Mouse (Mus musculus) lung, adult 18-20 months (tissue): ENCODE data around the gene Vmn2r32.
"Not testable (repeated sequence)": the region's sequence is repeated elsewhere in the genome, so short reads cannot be mapped to it uniquely, and the experiment has no call there.

ENCODE experiments used
- DNase-seq, 2 experiments: peaks; one replicate each; pipeline ENCODE4 v3.0.0; 2022; ENCODE audit warnings: mixed read lengths in 2 of 2

Gene Vmn2r32

DNA sequence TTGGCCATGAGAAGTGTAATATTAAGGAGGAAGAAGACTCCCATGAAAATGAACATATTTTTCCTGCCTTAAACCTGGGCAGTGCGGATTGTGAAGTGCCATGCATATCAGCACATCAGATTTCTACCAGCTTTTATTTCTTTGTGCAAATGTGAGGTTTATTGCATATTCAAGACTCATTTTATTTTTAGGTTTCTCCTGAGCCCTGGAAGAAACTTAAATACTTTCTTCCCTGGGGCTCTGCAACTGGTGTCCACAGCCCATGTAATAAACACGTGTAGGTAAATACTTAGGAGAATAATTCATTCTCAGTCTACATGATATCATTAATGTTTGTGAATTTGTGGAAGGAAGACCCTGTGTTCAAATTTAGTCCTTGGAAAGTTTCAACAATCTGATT lies at the start of gene Vmn2r32:
Vmn2r32 (minus strand) TSS at position 101 of the 400 bp plus-strand sequence.
- not testable (repeated sequence) for DNase-seq
